Mouse (Mus musculus): ENCODE measurements at regions not wholly inside any gene's neighbourhood (a gene's known extent, or its start where the extent isn't known, plus 50 kb on each side); places are given as distances from the start of the nearest gene placed in this dataset.

DNA sequence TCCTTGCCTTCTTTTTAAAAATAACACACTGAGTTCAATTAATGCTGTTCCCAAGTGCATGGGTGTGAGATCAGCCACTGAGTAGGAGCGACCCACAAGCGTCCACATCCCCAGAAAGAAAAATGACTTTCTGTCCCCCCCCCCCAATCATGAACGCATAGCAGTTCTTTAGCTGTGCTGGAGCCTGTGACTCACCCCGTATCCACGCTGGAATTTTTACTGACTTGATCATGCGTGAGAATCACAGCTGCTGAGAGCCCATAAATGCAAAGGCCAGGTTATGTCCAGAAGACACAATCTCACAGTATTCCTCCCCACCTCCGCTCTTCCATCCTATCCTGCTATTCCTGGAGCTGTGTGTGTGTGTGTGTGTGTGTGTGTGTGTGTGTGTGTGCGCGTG is 53.3 kb downstream of the Fos start:
- DNase-seq (ENCODE audit: low spot score in 2 of 2) = no peak

- no peak for DNase-seq (ENCODE audit: low spot score in 2 of 2)
These were observed 57.9 kb downstream of the Fos start for GRCm38 (mm10) chr12:85531638-85532037.

DNA sequence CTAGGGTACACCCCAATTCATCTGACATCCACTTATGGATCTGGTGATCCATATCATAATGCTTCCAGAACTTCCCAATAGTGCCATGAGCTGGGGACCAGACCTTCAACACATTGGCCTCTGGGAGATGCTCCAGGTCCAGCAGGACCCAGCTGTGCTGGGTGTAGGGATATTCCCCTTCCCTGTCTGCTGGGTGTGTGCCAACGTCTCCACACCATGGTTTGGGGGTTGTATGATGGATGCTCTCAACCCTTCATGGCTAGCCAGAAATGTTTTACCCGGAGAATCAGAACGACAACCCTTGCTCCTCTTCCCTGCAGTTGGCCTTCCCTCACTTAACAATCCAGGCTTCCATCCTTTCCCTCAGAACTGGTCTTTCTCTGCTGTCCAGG is 58.5 kb downstream of the Fos start:
- peak in 1 of 2 experiments; percentile 12 for DNase-seq (ENCODE audit: low spot score in 2 of 2)

DNA sequence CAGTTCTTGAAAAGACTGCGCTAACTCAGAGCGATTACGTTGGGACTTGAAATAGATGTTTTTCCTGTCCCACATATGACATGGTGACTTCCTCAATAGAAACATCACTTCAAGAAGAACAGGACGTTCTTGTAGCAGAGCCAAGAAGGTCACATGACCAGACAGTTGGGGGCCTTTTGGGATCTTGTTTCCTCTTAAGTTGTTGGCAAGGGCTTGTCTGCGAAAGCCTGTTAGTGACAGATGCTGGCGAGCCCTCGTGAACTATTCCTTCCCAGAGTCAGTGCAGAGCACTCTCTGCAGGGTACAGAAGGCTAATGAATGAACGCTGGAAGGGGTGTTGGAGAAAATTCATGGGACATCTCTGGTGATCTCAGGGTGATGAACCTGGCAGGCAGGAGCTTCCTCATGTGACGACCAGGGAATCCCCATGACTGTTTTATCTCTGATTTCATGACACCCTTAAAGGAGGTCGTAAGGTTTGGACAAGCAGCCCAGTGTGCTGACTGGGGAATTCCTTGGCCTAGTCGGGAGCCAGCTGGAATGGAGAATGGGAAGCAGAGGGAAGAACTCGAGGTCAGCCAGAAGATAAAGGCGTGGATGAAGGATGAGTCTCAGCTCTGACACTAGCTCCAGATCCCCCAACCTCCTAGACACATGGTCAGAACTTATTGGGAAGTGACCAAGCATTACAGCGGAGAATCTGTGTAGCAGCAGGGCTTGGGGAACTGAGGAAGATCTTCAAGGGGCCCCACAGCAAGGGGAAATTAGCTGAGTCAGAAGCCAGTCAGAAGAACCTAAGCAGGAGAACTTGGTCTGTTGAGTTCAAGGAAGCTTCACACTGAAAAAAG is 59.1 kb downstream of the Fos start:
- peak; percentile 68 to 74 for DNase-seq (ENCODE audit: low spot score in 2 of 2)

GRCm38 (mm10) chr12:85533603-85534002 is 59.9 kb downstream of the Fos start:
- no peak for DNase-seq (ENCODE audit: low spot score in 2 of 2)

DNA sequence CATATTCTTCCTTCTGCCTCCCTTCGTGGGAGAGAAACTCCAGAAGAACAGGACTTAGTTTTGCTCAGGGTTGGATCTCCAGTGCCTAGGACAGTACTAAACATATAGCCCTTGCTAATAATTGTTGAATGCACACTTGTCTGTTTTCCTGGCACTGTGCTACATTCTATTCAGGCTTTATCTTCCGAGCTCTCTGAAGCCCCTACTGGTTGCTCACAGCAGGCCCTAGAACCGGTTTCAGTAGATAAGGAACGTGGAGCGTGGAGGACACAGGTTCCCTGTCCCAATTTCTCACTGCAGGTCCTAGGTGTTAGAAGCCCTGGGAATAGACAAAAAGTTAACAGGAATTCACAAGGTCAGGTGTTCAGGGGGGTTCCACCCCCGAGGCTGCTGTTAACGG is 59.4 kb upstream of the Jdp2 start:
- DNase-seq (ENCODE audit: low spot score in 2 of 2) = no peak

DNA sequence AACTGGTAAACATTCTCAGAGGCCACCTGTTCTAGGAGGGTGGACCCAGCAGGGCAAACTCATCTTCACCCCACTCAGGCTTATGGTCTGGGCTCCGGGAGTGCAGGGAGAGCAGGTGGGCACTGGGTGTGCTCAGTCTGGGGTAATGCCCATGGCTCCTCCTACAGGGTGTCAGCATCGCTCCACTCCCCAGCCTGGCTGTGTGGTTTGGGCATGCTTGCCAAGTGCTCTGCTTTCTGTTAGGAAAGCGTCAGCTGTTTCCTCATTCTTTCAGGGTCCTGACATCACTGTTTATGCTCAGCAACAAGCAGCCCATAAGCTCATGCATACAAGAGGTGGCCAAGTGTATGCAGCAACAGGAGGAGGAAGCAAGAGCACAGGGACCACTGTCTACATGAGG is 57.7 kb upstream of the Jdp2 start:
- no peak for DNase-seq (ENCODE audit: low spot score in 2 of 2)

DNA sequence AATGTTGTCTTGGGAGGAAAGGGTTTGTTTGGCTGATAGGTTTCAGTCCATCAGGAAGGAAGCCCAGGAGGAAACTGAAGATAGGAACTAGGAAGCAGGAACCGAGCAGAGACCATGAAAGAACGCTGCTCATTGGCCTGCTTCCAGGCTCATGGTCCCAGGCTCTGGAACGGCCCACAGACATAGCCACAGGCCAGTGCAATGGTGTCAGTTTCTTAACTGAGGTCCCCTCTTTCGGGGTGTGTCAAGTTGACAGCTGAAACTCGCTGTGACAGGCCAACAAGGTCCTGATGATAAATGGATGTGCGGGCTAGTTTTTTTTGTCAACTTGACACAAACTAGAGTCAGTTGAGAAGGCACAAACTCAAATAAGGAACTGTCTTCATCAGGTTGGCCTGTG is 55.9 kb upstream of the Jdp2 start:
- no peak for DNase-seq (ENCODE audit: low spot score in 2 of 2)

- no peak for DNase-seq (ENCODE audit: low spot score in 2 of 2)
These were observed 55.3 kb upstream of the Jdp2 start for GRCm38 (mm10) chr12:85543520-85543919.

DNA sequence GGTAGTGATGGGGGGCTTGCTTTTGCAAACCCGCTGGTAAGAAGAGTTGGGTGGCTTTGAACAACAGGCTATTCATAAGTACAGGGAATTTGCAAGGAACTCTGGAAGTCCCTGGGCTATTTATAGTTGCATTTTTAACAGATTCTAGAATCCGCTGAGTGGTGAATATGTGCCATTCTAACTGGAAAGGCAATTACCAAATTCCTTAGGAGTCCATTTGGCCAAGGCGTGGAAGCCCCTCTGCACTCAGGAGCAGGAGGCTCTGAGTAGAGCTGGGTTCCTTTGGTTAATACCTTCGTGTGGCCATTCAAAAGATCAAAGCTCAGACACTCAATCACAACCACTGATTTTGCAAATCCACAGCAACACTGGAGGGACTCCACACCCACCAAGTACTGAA is 54.0 kb upstream of the Jdp2 start:
- no peak for DNase-seq (ENCODE audit: low spot score in 2 of 2)

DNA sequence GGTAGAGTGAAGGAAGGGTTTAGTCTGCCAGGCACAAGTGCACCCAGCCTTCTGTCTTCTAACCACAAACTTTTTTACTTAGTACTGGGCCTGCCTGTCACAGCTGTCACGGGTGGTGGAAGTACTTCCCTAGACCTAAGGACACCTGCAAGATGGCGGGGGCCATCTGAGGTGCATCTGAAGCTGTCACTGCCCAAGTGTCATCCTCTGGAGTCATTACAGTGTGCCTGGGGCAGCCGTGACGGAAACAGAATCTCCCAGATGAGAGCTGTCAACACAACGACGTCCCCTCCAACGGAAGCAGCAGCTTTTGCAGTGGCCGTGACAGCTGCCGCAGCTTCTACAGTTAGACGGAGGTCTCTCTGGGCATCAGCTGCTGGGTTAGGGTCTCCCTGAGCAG is 53.1 kb upstream of the Jdp2 start:
- DNase-seq (ENCODE audit: low spot score in 2 of 2) = no peak

DNA sequence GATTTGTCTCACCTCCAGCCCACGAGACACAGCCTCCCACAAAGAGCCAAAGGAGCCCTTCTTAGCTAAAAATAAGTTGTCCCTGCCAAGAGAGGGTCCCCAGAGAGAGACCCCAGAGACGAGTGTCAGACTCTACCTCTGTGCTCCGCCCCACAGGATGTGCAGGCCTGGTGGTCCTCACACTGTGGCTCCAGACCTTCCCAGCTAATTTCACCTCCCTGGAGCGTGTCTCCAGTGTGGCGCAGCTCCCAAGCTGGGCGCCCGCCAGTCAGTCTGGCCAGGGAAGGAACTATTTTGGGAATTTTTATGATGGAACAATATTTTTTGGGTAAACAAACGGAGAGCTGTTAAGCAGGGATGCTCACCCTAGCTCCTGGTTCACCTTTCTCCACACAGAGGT is 50.8 kb upstream of the Jdp2 start:
- peak in 1 of 2 experiments; percentile 51 for DNase-seq (ENCODE audit: low spot score in 2 of 2)
